Mouse (Mus musculus): ENCODE measurements at regions not wholly inside any gene's neighbourhood (a gene's known extent, or its start where the extent isn't known, plus 50 kb on each side); places are given as distances from the start of the nearest gene placed in this dataset.

DNA sequence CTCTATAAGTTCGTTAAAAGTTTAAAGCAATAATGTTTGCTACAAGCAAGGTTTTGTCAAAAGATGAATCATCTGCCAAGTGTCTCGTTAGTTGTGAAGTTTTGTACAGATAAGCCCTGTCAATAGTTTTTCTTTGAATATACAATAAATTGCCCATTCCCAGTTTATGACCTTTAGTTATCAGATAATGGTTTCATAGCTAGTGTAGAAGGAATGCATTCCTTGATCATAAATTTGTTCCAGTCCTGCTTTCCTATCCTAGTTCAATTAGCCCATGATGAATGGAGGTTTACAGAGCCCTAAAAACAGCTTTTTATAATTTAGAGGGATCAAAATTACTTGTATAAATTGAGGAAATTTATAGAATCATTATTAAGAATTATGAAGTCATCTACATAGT lies 62.5 kb upstream of the Lrch2 start:
- DNase-seq (ENCODE audit: low spot score in 2 of 2) = no peak

- DNase-seq (ENCODE audit: low spot score in 2 of 2) = peak; percentile 6 to 42
Measured at GRCm38 (mm10) chrX:147608660-147609059, 54.8 kb upstream of the Lrch2 start.

Data from frontal cortex, postnatal 14 days (tissue).